Mouse (Mus musculus) small intestine, adult 2 months (tissue): Measurements from ENCODE around the gene Hadh.

Experiments
- CTCF ChIP-seq: fragments of 200-500 bp; IDR thresholded peaks from 2 replicates; pipeline ENCODE4 v1.5.1; 2012; ENCODE audit warnings: low read depth, mild to moderate bottlenecking, control low read depth, inconsistent platforms, low read length, moderate library complexity, mixed read lengths; ENCODE audit not compliant: insufficient replicate concordance, insufficient read length; ENCODE audit errors: extremely low read depth
- POLR2A ChIP-seq: fragments of 200-500 bp; IDR thresholded peaks from 2 replicates; pipeline ENCODE4 v1.6.1; 2012; ENCODE audit warnings: low read depth, mild to moderate bottlenecking, control low read depth, inconsistent platforms, low read length, moderate library complexity

GRCm38 (mm10) chr3:131295513-131296200, 23.8 kb upstream of the Hadh start:
- TF ChIP-seq CTCF (no peak), POLR2A (no peak)
